Mouse (Mus musculus) lung, adult 2 months (tissue): ENCODE data around the gene Erp27.

Source experiments
- CTCF ChIP-seq: fragments of 200-500 bp; IDR thresholded peaks from 2 replicates; pipeline ENCODE4 v1.5.1; 2011; ENCODE audit warnings: mild to moderate bottlenecking, low read length, control low read depth; ENCODE audit not compliant: insufficient read depth
- POLR2A ChIP-seq: fragments of 200-500 bp; IDR thresholded peaks from 2 replicates; pipeline ENCODE4 v1.6.1; 2011; ENCODE audit warnings: low read depth, mild to moderate bottlenecking, control low read depth, low read length, borderline replicate concordance; ENCODE audit errors: extremely low read depth

DNA sequence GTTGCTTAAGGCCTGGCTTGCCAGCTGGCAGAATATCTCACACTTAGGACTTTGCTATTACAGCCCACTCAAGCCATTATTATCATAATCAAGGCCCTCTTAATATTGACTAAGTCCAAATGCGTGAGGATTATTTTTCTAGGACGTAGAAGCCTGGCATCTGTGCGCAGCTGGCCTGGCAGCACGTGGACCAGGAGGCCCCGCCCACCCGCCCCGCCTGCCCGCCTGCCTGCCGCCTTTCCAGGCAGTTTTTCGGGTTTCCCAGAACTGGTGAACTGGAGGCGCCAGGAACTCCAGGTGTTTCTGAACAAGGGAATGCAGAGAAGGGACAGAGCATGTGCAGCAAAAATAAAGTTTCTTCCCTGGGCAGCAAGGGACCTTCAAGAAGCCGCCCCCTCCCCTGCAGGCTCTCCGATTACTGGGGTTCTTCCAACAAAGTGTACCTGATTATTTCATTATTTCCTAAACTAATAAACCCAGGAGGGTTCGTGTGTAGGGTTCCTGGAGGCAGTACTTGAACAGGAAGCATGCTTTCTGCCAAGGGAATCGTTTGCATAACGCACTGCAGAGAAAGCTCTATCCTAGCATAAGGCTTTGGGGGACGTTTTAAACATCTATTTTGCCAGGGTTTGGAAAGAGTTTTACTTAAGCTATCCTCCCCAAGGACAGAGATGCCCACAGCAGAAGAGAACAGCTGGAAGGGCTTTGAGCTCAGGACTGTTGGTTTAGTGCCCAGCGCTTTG is 8.4 kb downstream of the Erp27 start:
- TF ChIP-seq CTCF, result no peak
- TF ChIP-seq POLR2A, result no peak
